Mouse (Mus musculus) liver, postnatal 0 days (tissue): Measurements from ENCODE around the gene Lmna. TPM values are rescaled to one million over a fixed set of nuclear protein-coding genes. Genes with fewer than 3 reads are reported as not detected.

Source experiments
- ATAC-seq: fragments of 200-750 bp; cut with Nextera tagmentation; 2 replicates; pipeline ENCODE4 v1.8.0; 2017; ENCODE audit warnings: mild to moderate bottlenecking, moderate library complexity
- DNase-seq: peaks from one replicate; pipeline ENCODE4 v3.0.0-alpha.2; 2016
- H3K27ac ChIP-seq: fragments of 300-500 bp; sonication (generic); 2 replicates; pipeline ENCODE4 v1.5.1; 2014; ENCODE audit warnings: antibody characterized with exemption, moderate library complexity, mild to moderate bottlenecking, low read depth
- H3K27me3 ChIP-seq: fragments of 300-500 bp; sonication (generic); 2 replicates; pipeline ENCODE4 v1.6.1; 2014; ENCODE audit warnings: low read length, control low read depth, mixed read lengths; ENCODE audit not compliant: insufficient read depth
- H3K36me3 ChIP-seq: fragments of 300-500 bp; sonication (generic); replicated peaks from 2 replicates; pipeline ENCODE4 v1.6.1; 2014; ENCODE audit warnings: mild to moderate bottlenecking, control low read depth, low read length, moderate library complexity, mixed read lengths; ENCODE audit not compliant: insufficient read depth
- H3K4me1 ChIP-seq: fragments of 300-500 bp; sonication (generic); 2 replicates; pipeline ENCODE4 v1.6.1; 2014; ENCODE audit warnings: antibody characterized with exemption, mild to moderate bottlenecking, control low read depth; ENCODE audit not compliant: insufficient read depth
- H3K4me2 ChIP-seq: fragments of 300-500 bp; sonication (generic); 2 replicates; pipeline ENCODE4 v1.6.1; 2014; ENCODE audit warnings: low read depth, mild to moderate bottlenecking, low read length, moderate library complexity, mixed read lengths
- H3K4me3 ChIP-seq: fragments of 300-500 bp; sonication (generic); 2 replicates; pipeline ENCODE4 v1.5.1; 2014; ENCODE audit warnings: low read depth, low read length
- H3K9ac ChIP-seq: fragments of 300-500 bp; sonication (generic); replicated peaks from 2 replicates; pipeline ENCODE4 v1.6.1; 2014; ENCODE audit warnings: mild to moderate bottlenecking, moderate library complexity
- H3K9me3 ChIP-seq: fragments of 300-500 bp; sonication (generic); 2 replicates; pipeline ENCODE4 v1.6.1; 2016; ENCODE audit warnings: mild to moderate bottlenecking, control low read depth, low read length, mixed read lengths
- CTCF ChIP-seq: sonication (generic); IDR thresholded peaks from 2 replicates; pipeline ENCODE4 v1.5.1; 2016; ENCODE audit warnings: antibody characterized with exemption, low read depth
- EP300 ChIP-seq: IDR thresholded peaks from 2 replicates; pipeline ENCODE4 v1.6.1; 2016; ENCODE audit warnings: antibody characterized with exemption, low read depth, mild to moderate bottlenecking
- WGBS: fragments of 180-500 bp; shearing (Covaris S2); extraction: QIAGEN DNeasy Blood & Tissue Kit; methylation state at CpG from one replicate; pipeline ENCODE4 v1.1.7; 2014; ENCODE audit not compliant: insufficient replicate concordance; 5-methylcytosine and 5-hydroxymethylcytosine counted together
- microRNA counts: library from miRNA; unstranded; fragments of <30 nt; microRNA quantifications from one replicate; lab custom pipeline; 2015
- microRNA-seq: library from miRNA; unstranded; fragments of <30 nt; microRNA quantifications from one replicate; pipeline ENCODE4, GENCODE M21; 2016
- polyA plus RNA-seq: library from polyadenylated mRNA; unstranded; fragments of >200 nt; fragmentation: Nextera tagmentation; extraction: Ambion mirVana; gene quantifications from 2 replicates; pipeline ENCODE4 v1.2.1, GENCODE M21; 2015

Gene Lmna
- polyA plus RNA-seq, 1 experiment from 2014 or later, result 73.4 TPM

DNA sequence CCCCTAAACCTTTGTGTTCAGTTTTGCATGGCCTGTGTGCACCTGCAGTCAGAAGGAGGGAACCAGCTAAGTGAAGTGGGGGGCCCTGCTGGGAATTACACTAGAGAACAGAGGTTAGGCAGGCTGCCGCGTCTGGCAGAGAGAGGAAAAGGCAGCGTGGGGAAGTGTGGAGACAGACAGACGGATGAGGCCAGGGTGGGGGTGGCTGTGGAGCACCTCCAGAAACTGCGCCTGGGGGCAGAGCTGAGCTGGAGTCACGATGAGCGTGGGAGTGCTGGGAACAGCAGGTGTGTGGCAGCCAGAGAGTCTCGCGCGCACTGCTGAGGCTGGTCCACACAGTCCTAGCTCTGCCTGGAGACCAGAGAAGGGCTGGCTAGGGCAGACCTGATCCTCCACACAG lies 74.2 kb downstream of the Lmna start:
- H3K27me3 ChIP-seq, result no peaks in the 10 kb centered on the region
- H3K27ac ChIP-seq, result no peak overlapping the region
- H3K9ac ChIP-seq, result no peak overlapping the region
- no peak overlapping the region for H3K4me3 ChIP-seq
- ATAC-seq, result no peak
- peaks cover 9% of the 10 kb centered on the region for H3K4me1 ChIP-seq
- no peak for TF ChIP-seq EP300
- no peak for TF ChIP-seq CTCF
- H3K36me3 ChIP-seq, result peaks cover 20% of the 10 kb centered on the region
- WGBS, result 63% methylated on average over 10 of the region's 10 CpGs
- H3K4me2 ChIP-seq, result no peak overlapping the region
- DNase-seq, result no peak
- no peaks in the 10 kb centered on the region for H3K9me3 ChIP-seq

MicroRNA genes within 50 kb of the gene (microRNA counts, 519-probe panel; counts per million panel counts)
- microRNA mmu-miR-1905 (lab: Ali Mortazavi, UCI), result not detected

Small RNA genes lying within 50 kb of the gene (microRNA-seq; reads per million reads assigned to microRNA genes)
- not detected for gene Mir1905
- not detected for gene Mir7011

Other genes starting within 250 kb of the Lmna start
- gene Gm38392, start 222.7 kb downstream of the Lmna start, polyA plus RNA-seq, result 0.64 and 1.0 TPM in 2 replicates
- gene Tsacc, start 213.0 kb downstream of the Lmna start, polyA plus RNA-seq, result 6.2 and 7.0 TPM in 2 replicates
- 138 and 151 TPM in 2 replicates for gene Cct3, start 212.8 kb downstream of the Lmna start, polyA plus RNA-seq
- gene Glmp, start 184.9 kb downstream of the Lmna start, polyA plus RNA-seq, result 111 and 114 TPM in 2 replicates
- 1.4 TPM in 2 replicates for gene Tmem79, start 173.8 kb downstream of the Lmna start, polyA plus RNA-seq
- gene Smg5, start 173.7 kb downstream of the Lmna start, polyA plus RNA-seq, result 9.9 and 11.8 TPM in 2 replicates
- gene Paqr6, start 145.4 kb downstream of the Lmna start, polyA plus RNA-seq, result 1.7 and 2.0 TPM in 2 replicates
- 0.43 and 0.62 TPM in 2 replicates for gene Bglap3, start 137.2 kb downstream of the Lmna start, polyA plus RNA-seq
- not detected in 2 replicates for gene Bglap2, start 131.3 kb downstream of the Lmna start, polyA plus RNA-seq
- not detected in 2 replicates for gene Bglap, start 125.5 kb downstream of the Lmna start, polyA plus RNA-seq
- gene Pmf1, start 99.6 kb downstream of the Lmna start, polyA plus RNA-seq, result 59.5 and 64.3 TPM in 2 replicates
- gene Slc25a44, start 84.8 kb downstream of the Lmna start, polyA plus RNA-seq, result 9.0 and 9.2 TPM in 2 replicates
- gene Sema4a, start 48.8 kb downstream of the Lmna start, polyA plus RNA-seq, result 27.3 and 30.0 TPM in 2 replicates
- 0.37 and 0.51 TPM in 2 replicates for gene Mex3a, start 22.4 kb upstream of the Lmna start, polyA plus RNA-seq
- 0.13 and 0.29 TPM in 2 replicates for gene Rab25, start 38.3 kb upstream of the Lmna start, polyA plus RNA-seq
- gene Lamtor2, start 43.1 kb upstream of the Lmna start, polyA plus RNA-seq, result 104 and 106 TPM in 2 replicates
- 12.5 and 13.5 TPM in 2 replicates for gene Ubqln4, start 43.8 kb upstream of the Lmna start, polyA plus RNA-seq
- gene Ssr2, start 65.9 kb upstream of the Lmna start, polyA plus RNA-seq, result 141 and 155 TPM in 2 replicates
- 13.7 and 13.8 TPM in 2 replicates for gene Arhgef2, start 96.0 kb upstream of the Lmna start, polyA plus RNA-seq
- gene Rxfp4, start 143.2 kb upstream of the Lmna start, polyA plus RNA-seq, result not detected in 2 replicates
- gene Khdc4, start 175.8 kb upstream of the Lmna start, polyA plus RNA-seq, result 18.8 and 19.8 TPM in 2 replicates
- 25.6 and 26.3 TPM in 2 replicates for gene Rit1, start 206.9 kb upstream of the Lmna start, polyA plus RNA-seq